Mouse (Mus musculus) limb, embryonic 11.5 days (tissue): ENCODE results near the gene Pakap. TPM values are rescaled to one million over a fixed set of nuclear protein-coding genes. Genes with fewer than 3 reads are reported as not detected.

Experiments
- ATAC-seq: fragments of 200-750 bp; cut with Nextera tagmentation; 2 replicates; pipeline ENCODE4 v1.8.0; 2017; ENCODE audit warnings: low read depth; ENCODE audit not compliant: insufficient number of reproducible peaks, low FRiP score, low TSS enrichment
- DNase-seq: peaks from one replicate; pipeline ENCODE4 v3.0.0-alpha.2; 2015; ENCODE audit warnings: low spot score
- H3K27ac ChIP-seq: fragments of 300-500 bp; sonication (generic); replicated peaks from 2 replicates; pipeline ENCODE4 v1.5.1; 2014; ENCODE audit warnings: low read depth, mild to moderate bottlenecking, low read length
- H3K27me3 ChIP-seq: fragments of 300-500 bp; sonication (generic); 2 replicates; pipeline ENCODE4 v1.6.1; 2014; ENCODE audit warnings: mild to moderate bottlenecking, low read length, mixed read lengths; ENCODE audit not compliant: control insufficient read depth, insufficient read depth
- H3K36me3 ChIP-seq: fragments of 300-500 bp; sonication (generic); 2 replicates; pipeline ENCODE4 v1.6.1; 2014; ENCODE audit warnings: mild to moderate bottlenecking, low read length, moderate library complexity, mixed read lengths; ENCODE audit not compliant: control insufficient read depth, insufficient read depth
- H3K4me1 ChIP-seq: fragments of 300-500 bp; sonication (generic); 2 replicates; pipeline ENCODE4 v1.6.1; 2014; ENCODE audit warnings: low read length, mixed read lengths; ENCODE audit not compliant: control insufficient read depth, insufficient read depth
- H3K4me2 ChIP-seq: fragments of 300-500 bp; sonication (generic); 2 replicates; pipeline ENCODE4 v1.6.1; 2014; ENCODE audit warnings: low read depth, mild to moderate bottlenecking, moderate library complexity; ENCODE audit not compliant: severe bottlenecking
- H3K4me3 ChIP-seq: fragments of 300-500 bp; sonication (generic); 2 replicates; pipeline ENCODE4 v1.5.1; 2014; ENCODE audit warnings: low read depth, low read length
- H3K9ac ChIP-seq: fragments of 300-500 bp; sonication (generic); 2 replicates; pipeline ENCODE4 v1.6.1; 2014; ENCODE audit warnings: mild to moderate bottlenecking, low read length
- H3K9me3 ChIP-seq: fragments of 300-500 bp; sonication (generic); 2 replicates; pipeline ENCODE4 v1.6.1; 2016; ENCODE audit warnings: low read length; ENCODE audit not compliant: control insufficient read depth
- WGBS: fragments of 180-500 bp; shearing (Covaris S2); extraction: QIAGEN DNeasy Blood & Tissue Kit; methylation state at CpG from one replicate; pipeline ENCODE4 v1.1.7; 2014; 5-methylcytosine and 5-hydroxymethylcytosine counted together
- polyA plus RNA-seq: library from polyadenylated mRNA; unstranded; fragments of >200 nt; fragmentation: Nextera tagmentation; extraction: Ambion mirVana; gene quantifications from 2 replicates; pipeline ENCODE4 v1.2.1, GENCODE M21; 2014

Pakap gene
- polyA plus RNA-seq, 1 experiment from 2014 or later = 32.6 TPM

DNA sequence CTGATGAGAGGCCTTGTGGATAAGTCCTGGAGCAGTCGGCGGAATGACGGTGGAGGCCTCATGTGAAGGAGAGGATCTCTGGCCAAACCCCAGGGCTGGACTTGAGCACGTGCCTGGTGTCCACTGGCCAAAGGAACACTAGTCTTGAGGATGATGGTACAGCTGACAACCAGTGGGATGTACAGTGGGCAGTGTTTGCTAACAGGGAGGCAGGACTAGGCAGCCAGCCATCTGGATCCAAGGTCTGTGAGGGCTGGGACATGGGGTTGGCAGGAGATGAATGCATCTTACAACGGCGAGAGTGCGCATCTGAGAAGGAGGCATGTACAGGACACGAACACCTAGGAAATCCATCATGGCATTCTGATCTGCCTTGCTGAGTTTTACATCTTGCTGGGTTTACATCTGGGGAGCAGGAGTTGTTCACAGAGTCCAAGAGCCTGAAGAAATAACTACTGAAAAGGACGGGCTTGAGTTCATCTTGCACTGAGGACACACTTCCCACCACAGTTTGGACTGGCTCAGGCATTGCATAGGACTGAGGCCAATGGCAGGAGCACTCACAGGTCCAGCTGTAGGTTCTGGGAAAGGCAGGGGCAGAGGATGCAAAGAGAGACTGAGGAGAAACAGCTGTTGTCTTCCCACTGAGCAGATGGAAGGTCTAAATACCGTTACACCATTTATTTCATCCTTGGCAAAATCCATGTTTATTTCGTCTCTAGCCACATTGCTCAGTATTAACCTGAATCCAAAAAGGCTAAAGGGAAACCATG lies 32.9 kb downstream of the Pakap start:
- Histone ChIP-seq H3K4me3 (no peak overlapping the region), H3K27ac (no peak overlapping the region), H3K9me3 (no peaks in the 10 kb centered on the region), H3K4me2 (no peak overlapping the region), H3K4me1 (no peaks in the 10 kb centered on the region), H3K27me3 (no peaks in the 10 kb centered on the region), H3K9ac (no peak overlapping the region), H3K36me3 (no peaks in the 10 kb centered on the region)
- ATAC-seq = no peak
- WGBS = 96% methylated on average over 11 of the region's 11 CpGs
- no peak for DNase-seq

DNA sequence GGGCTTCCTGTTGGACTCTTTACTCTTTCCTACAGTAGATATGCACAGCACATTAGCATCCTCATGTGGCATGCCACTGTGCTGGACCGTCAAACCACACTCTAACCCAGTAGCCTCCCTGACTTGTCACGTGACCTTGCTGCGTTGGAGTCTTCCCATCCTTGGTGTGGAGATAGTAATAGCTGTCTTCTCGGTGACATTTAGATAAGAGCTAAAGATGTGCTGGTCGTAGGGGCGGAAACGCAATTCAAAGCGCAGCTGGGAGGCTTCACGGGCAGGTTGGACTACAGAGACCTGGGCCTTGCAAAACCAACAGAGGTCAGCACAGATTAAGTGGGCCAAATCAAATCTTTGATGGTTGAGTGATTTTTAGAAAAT lies 33.5 kb downstream of the Pakap start:
- no peak overlapping the region for H3K9ac ChIP-seq
- ATAC-seq (no peak), DNase-seq (no peak)
- H3K36me3 ChIP-seq = no peaks in the 10 kb centered on the region
- no peaks in the 10 kb centered on the region for H3K27me3 ChIP-seq
- H3K4me3 ChIP-seq = no peak overlapping the region
- H3K27ac ChIP-seq = no peak overlapping the region
- H3K4me1 ChIP-seq = no peaks in the 10 kb centered on the region; the same call in 1 of the 2 replicates
- no peaks in the 10 kb centered on the region for H3K9me3 ChIP-seq
- 79% methylated on average over 9 of the region's 9 CpGs for WGBS
- H3K4me2 ChIP-seq = no peak overlapping the region

DNA sequence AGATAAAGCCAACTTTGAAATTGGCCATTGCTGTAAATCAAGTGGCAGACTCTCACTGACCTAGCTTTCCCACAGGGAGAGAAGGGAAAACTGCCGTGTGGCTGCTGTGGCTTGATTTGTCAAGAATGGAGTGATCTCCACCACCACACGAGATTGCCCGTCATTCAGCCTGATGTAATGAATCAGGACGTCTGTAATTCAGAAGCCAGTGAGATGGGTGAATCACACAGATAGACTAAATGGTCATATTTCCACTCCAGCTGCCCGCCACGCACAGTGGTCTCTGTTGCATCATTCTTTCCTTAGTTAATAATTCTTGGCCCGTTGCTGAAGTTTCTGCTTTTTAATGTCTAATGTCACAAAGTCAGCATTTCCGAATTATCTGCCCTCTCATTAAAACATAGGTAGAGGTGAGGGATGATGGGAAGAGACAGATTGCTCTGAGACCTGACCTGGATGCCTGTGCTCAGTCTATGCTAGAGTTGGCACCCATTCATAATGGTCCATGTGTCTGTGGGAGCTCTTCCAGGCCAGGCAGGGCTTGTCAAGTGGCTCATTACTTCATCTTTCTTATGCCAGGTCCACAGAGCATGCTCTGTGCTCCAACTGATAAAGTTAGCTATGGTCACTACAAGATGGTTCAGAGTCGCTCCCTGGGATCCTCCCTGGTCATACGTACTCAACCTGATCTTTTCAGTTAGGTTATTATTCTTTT lies 34.1 kb downstream of the Pakap start:
- WGBS = 80% methylated on average over 10 of the region's 10 CpGs
- Histone ChIP-seq H3K9me3 (no peaks in the 10 kb centered on the region), H3K4me1 (peaks cover 4% of the 10 kb centered on the region; the same call in 1 of the 2 replicates), H3K27ac (no peak overlapping the region), H3K36me3 (no peaks in the 10 kb centered on the region), H3K4me3 (no peak overlapping the region), H3K9ac (no peak overlapping the region), H3K27me3 (no peaks in the 10 kb centered on the region), H3K4me2 (no peak overlapping the region)
- ATAC-seq (no peak), DNase-seq (no peak)

DNA sequence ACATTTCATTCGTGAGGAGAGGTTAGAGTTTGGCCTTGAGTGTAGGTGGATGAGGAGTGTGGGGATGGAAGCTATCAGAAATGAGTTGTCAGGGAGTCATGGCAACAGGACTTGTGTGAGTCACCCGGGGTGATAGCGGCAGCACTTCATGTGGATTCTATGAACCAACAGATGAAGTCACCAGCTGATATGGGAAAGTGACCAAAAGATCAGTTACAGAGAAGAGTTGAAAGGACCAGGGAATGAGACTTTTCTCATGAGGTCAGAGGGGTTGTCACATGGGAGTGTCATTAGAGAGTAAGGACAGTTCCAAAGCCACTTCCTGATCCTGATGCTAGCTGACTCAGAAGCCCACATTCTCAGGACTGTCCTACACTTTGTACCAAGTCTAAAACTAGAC lies 38.3 kb downstream of the Pakap start:
- ATAC-seq (no peak), DNase-seq (no peak)
- Histone ChIP-seq H3K4me3 (no peak overlapping the region), H3K9ac (no peak overlapping the region), H3K27ac (no peak overlapping the region), H3K4me2 (no peak overlapping the region), H3K27me3 (no peaks in the 10 kb centered on the region), H3K4me1 (peaks cover 20% of the 10 kb centered on the region), H3K9me3 (no peaks in the 10 kb centered on the region), H3K36me3 (no peaks in the 10 kb centered on the region)
- 88% methylated on average over 3 of the region's 3 CpGs for WGBS

DNA sequence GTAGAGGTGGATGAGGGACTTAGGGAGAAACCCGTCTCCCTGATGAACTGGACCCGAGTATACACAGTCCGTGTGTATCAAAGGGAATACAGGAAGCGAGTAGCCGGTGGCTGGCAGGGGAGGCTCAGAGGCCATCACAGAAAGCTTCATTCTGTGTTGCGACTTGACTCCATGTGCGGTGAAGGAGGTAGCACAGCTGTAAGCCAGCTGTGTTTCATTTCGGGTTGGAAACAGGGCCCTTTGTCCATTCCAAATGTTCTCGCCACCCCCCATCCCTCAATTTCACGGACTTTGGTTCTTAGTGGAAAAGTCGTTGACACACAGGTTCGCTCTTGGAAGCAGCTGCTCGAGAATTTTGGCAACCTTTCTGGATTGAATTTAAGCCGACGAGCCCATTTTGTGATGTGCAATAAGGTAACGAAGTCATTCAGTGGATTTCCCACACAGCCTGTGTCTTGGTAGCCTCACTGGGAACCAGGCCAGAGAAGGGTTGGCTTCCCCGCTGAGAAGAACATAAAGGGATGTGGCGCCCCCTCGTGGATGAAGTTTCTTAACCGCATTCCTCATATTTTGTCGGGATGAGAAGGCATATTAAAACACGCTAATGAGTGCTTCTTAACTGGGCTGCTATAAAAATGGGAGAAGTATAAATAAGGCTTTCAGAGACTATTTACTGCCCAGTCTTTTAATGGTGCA lies 39.4 kb downstream of the Pakap start:
- 0 out of 2 replicates have a peak overlapping the region, but pooled peaks have one; percentile 7 for H3K4me2 ChIP-seq

DNA sequence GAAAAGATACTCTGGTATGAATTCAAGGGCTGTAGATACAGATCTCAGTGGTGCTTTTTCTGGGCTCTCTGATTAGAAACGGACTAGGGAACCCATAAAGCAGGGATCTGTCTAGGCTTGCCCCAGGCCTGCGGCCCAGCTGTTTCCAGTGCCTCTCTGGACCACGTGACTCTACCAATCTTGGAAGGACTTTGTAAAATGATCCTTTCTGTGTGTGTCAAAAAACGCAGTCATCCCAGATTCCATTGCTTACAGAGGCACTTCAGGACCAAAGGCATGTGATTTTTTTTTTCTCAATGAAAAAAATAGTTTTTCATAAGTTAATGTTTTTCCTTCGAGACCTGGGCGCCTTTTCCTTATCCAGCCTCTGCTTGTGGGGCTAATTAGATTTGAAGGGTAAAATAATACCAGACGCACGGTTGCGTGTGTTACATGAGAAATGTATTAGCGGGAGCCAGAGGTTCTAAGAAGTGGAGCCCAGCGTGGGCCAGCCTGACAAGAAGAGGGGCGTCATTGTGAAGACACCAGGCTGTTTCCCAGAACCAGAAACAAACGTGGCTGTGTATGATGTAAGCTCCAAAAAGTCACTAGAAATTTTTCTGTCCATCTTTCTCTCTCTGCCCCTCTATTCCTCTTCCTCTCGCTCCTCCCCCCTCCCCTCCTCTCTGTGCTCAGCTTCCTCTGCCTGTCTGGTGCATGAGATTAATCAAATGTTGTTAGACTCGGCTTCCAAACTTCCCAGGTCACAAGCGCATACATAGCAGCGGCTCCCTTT lies 43.5 kb downstream of the Pakap start:
- no peak overlapping the region for H3K4me3 ChIP-seq
- 12% methylated on average over 17 of the region's 17 CpGs for WGBS
- DNase-seq = peak; percentile 73
- H3K9ac ChIP-seq = peak overlapping the region; percentile 30; the same call in 1 of the 2 replicates
- peak overlapping the region; percentile 76 for H3K27ac ChIP-seq
- no peaks in the 10 kb centered on the region for H3K27me3 ChIP-seq
- peak; percentile 75 for ATAC-seq
- no peaks in the 10 kb centered on the region for H3K36me3 ChIP-seq
- H3K4me2 ChIP-seq = peak overlapping the region; percentile 35
- no peaks in the 10 kb centered on the region for H3K9me3 ChIP-seq
- H3K4me1 ChIP-seq = peaks cover 26% of the 10 kb centered on the region

More for the DNA sequence above, 39.4 kb downstream of the Pakap start:
- WGBS = 28% methylated on average over 22 of the region's 22 CpGs
- Histone ChIP-seq H3K9ac (0 out of 2 replicates have a peak overlapping the region, but pooled peaks have one; percentile 13), H3K36me3 (no peaks in the 10 kb centered on the region), H3K9me3 (no peaks in the 10 kb centered on the region), H3K4me1 (peaks cover 24% of the 10 kb centered on the region), H3K4me3 (no peak overlapping the region), H3K27ac (peak overlapping the region; percentile 64), H3K27me3 (no peaks in the 10 kb centered on the region)
- ATAC-seq = peak; percentile 59; the same call in 1 of the 2 replicates
- peak; percentile 95 for DNase-seq

DNA sequence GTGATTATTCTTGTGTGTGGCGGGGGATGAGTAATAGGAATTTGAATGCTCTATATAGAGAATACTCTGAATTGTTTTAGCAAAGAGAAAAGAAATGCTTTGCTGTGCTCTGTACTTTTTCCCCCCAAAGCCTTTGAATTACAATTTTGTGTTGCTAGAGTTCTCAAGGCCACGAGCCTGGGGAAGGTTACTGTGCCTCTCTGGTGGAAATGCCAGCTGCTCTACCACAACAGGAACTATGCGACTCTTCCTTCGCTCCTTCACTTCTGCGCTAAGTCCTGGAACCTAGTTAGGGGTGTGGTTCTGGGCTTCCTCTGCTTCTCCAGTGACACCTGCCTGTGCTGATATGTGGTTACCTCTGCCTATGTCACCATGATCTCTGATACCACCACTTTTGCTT lies 44.7 kb downstream of the Pakap start:
- Histone ChIP-seq H3K9ac (no peak overlapping the region), H3K4me2 (no peak overlapping the region), H3K9me3 (no peaks in the 10 kb centered on the region), H3K4me1 (peaks cover 20% of the 10 kb centered on the region), H3K27ac (no peak overlapping the region), H3K4me3 (no peak overlapping the region), H3K36me3 (no peaks in the 10 kb centered on the region), H3K27me3 (no peaks in the 10 kb centered on the region)
- DNase-seq (no peak), ATAC-seq (no peak)
- 92% methylated on average over 5 of the region's 5 CpGs for WGBS

DNA sequence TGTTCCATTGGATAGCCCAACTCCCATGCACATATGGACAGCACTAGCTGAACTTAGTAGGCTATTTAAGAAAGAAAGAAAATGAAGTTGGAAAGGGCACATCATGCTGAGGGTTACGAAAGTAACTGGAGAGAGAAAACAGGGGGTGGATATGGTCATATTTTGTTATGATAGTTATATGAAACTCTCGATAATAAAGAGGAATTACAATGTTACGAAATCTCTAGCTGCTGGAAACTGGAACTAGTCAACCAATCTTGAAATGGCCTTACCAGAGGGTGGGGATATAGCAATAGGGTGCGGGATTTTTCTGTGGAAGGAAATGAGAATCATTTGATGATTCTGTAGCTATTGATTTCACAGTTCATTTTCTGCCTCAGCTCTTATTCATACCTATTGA lies 46.7 kb downstream of the Pakap start:
- ATAC-seq (no peak), DNase-seq (no peak)
- H3K27ac ChIP-seq = no peak overlapping the region
- no peaks in the 10 kb centered on the region for H3K27me3 ChIP-seq
- no peaks in the 10 kb centered on the region for H3K9me3 ChIP-seq
- no peak overlapping the region for H3K4me3 ChIP-seq
- peaks cover 20% of the 10 kb centered on the region for H3K4me1 ChIP-seq
- no peak overlapping the region for H3K9ac ChIP-seq
- H3K36me3 ChIP-seq = no peaks in the 10 kb centered on the region; the same call in 1 of the 2 replicates
- 98% methylated on average over 4 of the region's 4 CpGs for WGBS
- no peak overlapping the region for H3K4me2 ChIP-seq
